Mouse (Mus musculus) CH12.LX (cell line): ENCODE data around the gene Prr5. TPM values are rescaled to one million over a fixed set of nuclear protein-coding genes. Genes with fewer than 3 reads are reported as not detected.

ENCODE experiments used
- DNase-seq: peaks from one replicate; pipeline ENCODE4 v3.0.0-alpha.2; 2013; ENCODE audit errors: extremely low read depth
- H3K27ac ChIP-seq: 2 replicates; pipeline ENCODE4 v1.5.1; 2012; ENCODE audit warnings: low read depth, mild to moderate bottlenecking, control low read depth, moderate library complexity; ENCODE audit not compliant: insufficient read depth
- H3K27me3 ChIP-seq: replicated peaks from 2 replicates; pipeline ENCODE3; 2012; ENCODE audit warnings: inconsistent platforms
- H3K36me3 ChIP-seq, 2 experiments: replicated peaks in 1 of 2; 2 replicates each; pipeline versions ENCODE3 to v1.6.1; 2012; ENCODE audit warnings: inconsistent platforms in 1 of 2, low read length in 1 of 2, mild to moderate bottlenecking in 1 of 2, mixed read lengths in 1 of 2, moderate library complexity in 1 of 2; ENCODE audit not compliant: control insufficient read depth in 1 of 2, insufficient read depth in 1 of 2
- H3K4me1 ChIP-seq, 2 experiments: 2 replicates each; pipeline ENCODE4 v1.6.1; 2012; ENCODE audit warnings: inconsistent platforms in 1 of 2, moderate library complexity in 1 of 2; ENCODE audit not compliant: insufficient read depth in 2 of 2, control insufficient read depth in 1 of 2
- H3K4me2 ChIP-seq: 2 replicates; pipeline ENCODE4 v1.6.1; 2012; ENCODE audit warnings: low read depth, mild to moderate bottlenecking, control low read depth; ENCODE audit not compliant: poor library complexity, insufficient read depth, severe bottlenecking
- H3K4me3 ChIP-seq, 3 experiments: fragments of 150-350 bp in 1 of 3; sonication (generic) in 1 of 3; replicated peaks in 1 of 3; 2 replicates each; pipeline versions ENCODE3 to v1.5.1; 2011 to 2012; ENCODE audit warnings: low read depth in 2 of 3, low read length in 2 of 3, mild to moderate bottlenecking in 2 of 3, moderate library complexity in 2 of 3, control low read depth in 1 of 3, improper control_type of control experiment in 1 of 3, inconsistent platforms in 1 of 3, mixed read lengths in 1 of 3; ENCODE audit not compliant: poor library complexity in 1 of 3
- H3K79me2 ChIP-seq: replicated peaks from 2 replicates; pipeline ENCODE4 v1.6.1; 2012; ENCODE audit warnings: mild to moderate bottlenecking, moderate library complexity; ENCODE audit not compliant: control insufficient read depth, poor library complexity, insufficient read depth, severe bottlenecking; ENCODE audit errors: extremely low read depth
- H3K9ac ChIP-seq: 2 replicates; pipeline ENCODE4 v1.6.1; 2012; ENCODE audit warnings: low read depth, mild to moderate bottlenecking, control low read depth, moderate library complexity; ENCODE audit not compliant: insufficient read depth
- H3K9me3 ChIP-seq: replicated peaks from 2 replicates; pipeline ENCODE3; 2012; ENCODE audit warnings: low read length, inconsistent platforms, mixed read lengths
- BHLHE40 ChIP-seq: IDR thresholded peaks from 2 replicates; pipeline ENCODE4 v1.6.1; 2011; ENCODE audit warnings: mild to moderate bottlenecking, low read depth, low read length, improper control_type of control experiment
- CHD1 ChIP-seq: IDR thresholded peaks from 2 replicates; pipeline ENCODE4 v1.6.1; 2012; ENCODE audit warnings: low read depth, low read length, improper control_type of control experiment, inconsistent platforms
- CTCF ChIP-seq, 2 experiments: IDR thresholded peaks in 1 of 2; conservative IDR thresholded peaks in 1 of 2; 2 replicates each; pipeline ENCODE4 v1.5.1; 2011 to 2012; ENCODE audit warnings: low read depth in 2 of 2, low read length in 2 of 2, improper control_type of control experiment in 1 of 2, inconsistent platforms in 1 of 2, mild to moderate bottlenecking in 1 of 2, moderate library complexity in 1 of 2
- E2F4 ChIP-seq: IDR thresholded peaks from 2 replicates; pipeline ENCODE4 v1.6.1; 2011; ENCODE audit warnings: low read depth, low read length, improper control_type of control experiment; ENCODE audit not compliant: insufficient replicate concordance
- ELF1 ChIP-seq: IDR thresholded peaks from 2 replicates; pipeline ENCODE4 v1.6.1; 2014; ENCODE audit warnings: low read depth, mild to moderate bottlenecking, inconsistent platforms, low read length, improper control_type of control experiment
- ETS1 ChIP-seq: conservative IDR thresholded peaks from 2 replicates; pipeline ENCODE4 v1.6.1; 2012; ENCODE audit warnings: low read depth, mild to moderate bottlenecking, inconsistent platforms, low read length, improper control_type of control experiment, moderate library complexity
- GABPA ChIP-seq: IDR thresholded peaks from 2 replicates; pipeline ENCODE4 v1.6.1; 2012; ENCODE audit warnings: low read depth, low read length, improper control_type of control experiment, inconsistent platforms; ENCODE audit not compliant: insufficient replicate concordance
- HCFC1 ChIP-seq: IDR thresholded peaks from 2 replicates; pipeline ENCODE4 v1.6.1; 2012; ENCODE audit warnings: low read depth, mild to moderate bottlenecking, inconsistent platforms, low read length, improper control_type of control experiment
- IRF4 ChIP-seq: IDR thresholded peaks from 2 replicates; pipeline ENCODE4 v1.6.1; 2014; ENCODE audit warnings: low read depth, mild to moderate bottlenecking, inconsistent platforms, low read length, improper control_type of control experiment
- JUN ChIP-seq: IDR thresholded peaks from 2 replicates; pipeline ENCODE4 v1.6.1; 2011; ENCODE audit warnings: low read depth, mild to moderate bottlenecking, low read length, improper control_type of control experiment, moderate library complexity; ENCODE audit not compliant: insufficient read depth
- MYC ChIP-seq: IDR thresholded peaks from 2 replicates; pipeline ENCODE4 v1.6.1; 2011; ENCODE audit warnings: low read depth, mild to moderate bottlenecking, improper control_type of control experiment, low read length
- POLR2AphosphoS2 ChIP-seq: IDR thresholded peaks from 2 replicates; pipeline ENCODE4 v1.6.1; 2011; ENCODE audit warnings: low read depth, low read length, improper control_type of control experiment
- RAD21 ChIP-seq: IDR thresholded peaks from 2 replicates; pipeline ENCODE4 v1.6.1; 2011; ENCODE audit warnings: low read depth, mild to moderate bottlenecking, low read length, improper control_type of control experiment, moderate library complexity
- RCOR1 ChIP-seq: conservative IDR thresholded peaks from 2 replicates; pipeline ENCODE4 v1.6.1; 2012; ENCODE audit warnings: low read depth, mild to moderate bottlenecking, inconsistent platforms, low read length, improper control_type of control experiment
- SMC3 ChIP-seq: IDR thresholded peaks from 2 replicates; pipeline ENCODE4 v1.6.1; 2011; ENCODE audit warnings: low read depth, low read length, improper control_type of control experiment
- UBTF ChIP-seq: IDR thresholded peaks from 2 replicates; pipeline ENCODE4 v1.6.1; 2012; ENCODE audit warnings: low read depth, mild to moderate bottlenecking, inconsistent platforms, low read length, improper control_type of control experiment, moderate library complexity
- ZKSCAN1 ChIP-seq: IDR thresholded peaks from 2 replicates; pipeline ENCODE4 v1.6.1; 2012; ENCODE audit warnings: low read depth, inconsistent platforms, low read length, improper control_type of control experiment, borderline replicate concordance
- ZNF384 ChIP-seq: IDR thresholded peaks from 2 replicates; pipeline ENCODE4 v1.6.1; 2012; ENCODE audit warnings: low read depth, low read length, improper control_type of control experiment, inconsistent platforms
- dilution Hi-C: fragments of 300-500 bp; cut with MboI; formaldehyde crosslinking; loops from 2 replicates; pipeline ENCODE4 v1.14.3; 2020; ENCODE audit warnings: low sequenced_read_pairs; ENCODE audit not compliant: extremely low pct_unique_long_range_greater_than_20kb, extremely low pct_ligation_motif_present
- in situ Hi-C: fragments of 300-500 bp; cut with MboI; formaldehyde crosslinking; loops from 3 replicates; pipeline ENCODE4 v1.14.3; 2019; ENCODE audit warnings: low sequenced_read_pairs, low pct_ligation_motif_present, low pct_unique_long_range_greater_than_20kb, mixed read lengths
- polyA plus RNA-seq: library from polyadenylated mRNA; unstranded; fragments of >175 nt; gene quantifications from 2 replicates; pipeline ENCODE4 v1.2.1, GENCODE M21; 2012; ENCODE audit warnings: low read depth; ENCODE audit not compliant: insufficient read length
- total RNA-seq, 2 experiments: library from RNA; depleted of rRNA; stranded (reverse); fragments of 300-350 nt in 1 of 2; fragments of >200 nt in 1 of 2; gene quantifications; 2 replicates each; pipeline ENCODE4 v1.2.3; 2012 to 2014

Prr5 gene
- total and polyA plus RNA-seq, 3 experiments, result 11.6 to 68.2 (median 19.7) TPM

GRCm38 (mm10) chr15:84651481-84651880, 17.9 kb upstream of the Prr5 start:
- in situ Hi-C loops, result no loop called here
- no peak overlapping the region for H3K4me3 ChIP-seq
- no peak overlapping the region for H3K9ac ChIP-seq
- no peaks in the 10 kb centered on the region for H3K79me2 ChIP-seq
- no peak overlapping the region for H3K27ac ChIP-seq
- dilution Hi-C loops, result no loop called here
- no peak for DNase-seq
- H3K4me1 ChIP-seq, result no peaks in the 10 kb centered on the region
- H3K4me2 ChIP-seq, result no peak overlapping the region
- TF ChIP-seq ZNF384, result no peak
- TF ChIP-seq GABPA, result no peak
- no peak for TF ChIP-seq CHD1
- TF ChIP-seq CTCF (conservative IDR thresholded peaks at IDR 0.05 in 1 of 2, IDR thresholded peaks at IDR 0.05 in 1 of 2; ENCODE audit: low read depth in 2 of 2, low read length in 2 of 2), result no peak
- no peak for TF ChIP-seq JUN
- no peaks in the 10 kb centered on the region for H3K36me3 ChIP-seq
- H3K27me3 ChIP-seq, result peaks cover 77% of the 10 kb centered on the region
- H3K9me3 ChIP-seq, result peaks cover 2% of the 10 kb centered on the region

- Histone ChIP-seq H3K79me2 (no peaks in the 10 kb centered on the region), H3K4me2 (no peak overlapping the region), H3K9me3 (peaks cover 5% of the 10 kb centered on the region), H3K27me3 (peaks cover 83% of the 10 kb centered on the region), H3K9ac (no peak overlapping the region), H3K4me1 (no peaks in the 10 kb centered on the region), H3K27ac (no peak overlapping the region), H3K4me3 (no peak overlapping the region), H3K36me3 (no peaks in the 10 kb centered on the region)
- TF ChIP-seq POLR2AphosphoS2 (no peak), HCFC1 (no peak), IRF4 (no peak), ETS1 (no peak), E2F4 (no peak)
- dilution Hi-C loops, result no loop called here
- DNase-seq, result no peak
- in situ Hi-C loops, result no loop called here
Observed at GRCm38 (mm10) chr15:84653151-84653550, 16.3 kb upstream of the Prr5 start.

- Histone ChIP-seq H3K27ac (no peak overlapping the region), H3K9ac (no peak overlapping the region), H3K4me3 (no peak overlapping the region), H3K9me3 (peaks cover 5% of the 10 kb centered on the region), H3K79me2 (no peaks in the 10 kb centered on the region), H3K36me3 (no peaks in the 10 kb centered on the region), H3K4me2 (no peak overlapping the region), H3K27me3 (peaks cover 83% of the 10 kb centered on the region), H3K4me1 (no peaks in the 10 kb centered on the region)
- dilution Hi-C loops, result no loop called here
- in situ Hi-C loops, result no loop called here
- no peak for DNase-seq
- no peak for TF ChIP-seq RCOR1
- TF ChIP-seq SMC3, result no peak
- no peak for TF ChIP-seq IRF4
- no peak for TF ChIP-seq ZKSCAN1
- TF ChIP-seq RAD21, result no peak
- no peak for TF ChIP-seq ELF1
- no peak for TF ChIP-seq MYC
- TF ChIP-seq UBTF, result no peak
- no peak for TF ChIP-seq ZNF384
- no peak for TF ChIP-seq BHLHE40
Observed at GRCm38 (mm10) chr15:84653979-84654966, 15.1 kb upstream of the Prr5 start.
